Mouse (Mus musculus): ENCODE data around the gene Pld5.

- TF ChIP-seq POLR2A (IDR thresholded peaks at IDR 0.05; ENCODE audit: borderline replicate concordance, extremely low read depth, insufficient read depth, insufficient read length, poor library complexity, severe bottlenecking), result no peak
- TF ChIP-seq CTCF (IDR thresholded peaks at IDR 0.05; ENCODE audit: borderline replicate concordance, extremely low read depth, insufficient read depth, insufficient read length), result no peak
Observed at GRCm38 (mm10) chr1:176274667-176275610, at the start of gene Pld5.

Data from brain, embryonic 14.5 days (tissue).